Mouse (Mus musculus): ENCODE results near the gene B3galnt1. TPM values are rescaled to one million over a fixed set of nuclear protein-coding genes. Genes with fewer than 3 reads are reported as not detected.

The B3galnt1 gene
- polyA plus RNA-seq (2015; fragmentation: Illumina TruSeq; extraction: RNeasy Lipid Tissue Mini Kit (QIAGEN cat#74804); ENCODE audit: insufficient read depth, low replicate concordance), result 3.9 TPM

DNA sequence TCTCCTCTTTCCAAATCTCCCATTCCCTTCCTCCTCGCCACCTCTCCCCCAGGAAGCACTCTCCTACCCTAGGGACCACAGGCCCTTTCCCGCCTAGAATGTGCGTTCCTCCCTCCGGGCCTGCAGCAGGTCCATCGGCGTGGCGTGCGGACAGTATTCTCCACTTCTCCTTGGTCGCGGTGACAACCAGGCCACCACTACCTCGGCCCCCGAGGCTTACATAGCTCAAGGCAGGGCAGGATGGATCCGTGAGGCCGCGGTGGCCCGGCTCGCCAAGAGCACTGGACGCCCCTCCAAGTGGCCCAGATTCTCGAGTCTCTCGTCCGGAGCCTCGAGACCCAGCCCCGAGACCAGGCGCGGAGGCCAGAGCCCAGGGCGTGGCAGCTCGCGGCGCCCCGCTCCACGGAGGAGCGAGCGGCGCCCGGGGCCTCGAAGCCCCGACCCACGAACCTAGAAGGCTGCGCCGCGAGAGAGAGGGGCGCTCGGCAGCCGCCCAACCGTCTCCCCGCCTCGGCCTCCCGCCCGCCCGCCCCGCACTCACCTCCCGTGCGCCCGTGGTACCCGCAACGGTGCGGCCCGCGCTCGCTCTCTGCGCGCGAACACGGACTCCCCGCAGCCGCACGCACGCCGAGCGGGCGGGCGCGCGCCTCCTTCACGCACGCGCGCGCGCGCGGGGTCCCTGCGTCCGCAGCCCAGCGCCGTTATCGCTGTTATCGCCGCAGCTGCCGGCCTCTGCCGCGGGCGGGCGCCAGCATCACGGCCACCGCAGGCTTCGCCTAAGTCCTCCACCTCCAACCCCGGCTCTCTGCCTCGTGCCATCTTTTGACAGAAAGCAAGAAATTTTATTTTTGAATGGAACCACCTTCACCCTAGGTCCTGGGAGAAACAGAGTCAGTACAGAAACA, at the start of gene B3galnt1:
Gene B3galnt1, minus strand, starts transcription at position 700 of the 905 bp plus-strand sequence.

Other genes with a start within 250 kb of the B3galnt1 start
- 105 TPM for gene Nmd3, start 123.0 kb upstream of the B3galnt1 start, polyA plus RNA-seq (2015; fragmentation: Illumina TruSeq; extraction: RNeasy Lipid Tissue Mini Kit (QIAGEN cat#74804); ENCODE audit: insufficient read depth, low replicate concordance)

Measured in spleen, adult 10 weeks (tissue).